Mouse (Mus musculus) hindbrain, embryonic 16.5 days (tissue): ENCODE results near the gene Pitpna. TPM values are rescaled to one million over a fixed set of nuclear protein-coding genes. Genes with fewer than 3 reads are reported as not detected.

Experiments used
- ATAC-seq: fragments of 200-750 bp; cut with Nextera tagmentation; 2 replicates; pipeline ENCODE4 v1.8.0; 2017; ENCODE audit warnings: moderate TSS enrichment, moderate library complexity
- H3K27ac ChIP-seq: fragments of 300-500 bp; sonication (generic); 2 replicates; pipeline ENCODE4 v1.5.1; 2014; ENCODE audit warnings: low read depth, mild to moderate bottlenecking, control low read depth, low read length, moderate library complexity
- H3K27me3 ChIP-seq: fragments of 300-500 bp; sonication (generic); replicated peaks from 2 replicates; pipeline ENCODE4 v1.6.1; 2014; ENCODE audit warnings: low read length; ENCODE audit not compliant: control insufficient read depth, insufficient read depth
- H3K36me3 ChIP-seq: fragments of 300-500 bp; sonication (generic); 2 replicates; pipeline ENCODE4 v1.6.1; 2014; ENCODE audit warnings: mild to moderate bottlenecking, low read length, moderate library complexity, mixed read lengths; ENCODE audit not compliant: control insufficient read depth, insufficient read depth
- H3K4me1 ChIP-seq: fragments of 300-500 bp; sonication (generic); 2 replicates; pipeline ENCODE4 v1.6.1; 2014; ENCODE audit warnings: low read depth, low read length; ENCODE audit not compliant: control insufficient read depth, insufficient read depth
- H3K4me2 ChIP-seq: fragments of 300-500 bp; sonication (generic); 2 replicates; pipeline ENCODE4 v1.6.1; 2014; ENCODE audit warnings: mild to moderate bottlenecking, low read length, control low read depth, moderate library complexity
- H3K4me3 ChIP-seq: fragments of 300-500 bp; sonication (generic); 2 replicates; pipeline ENCODE4 v1.5.1; 2014; ENCODE audit warnings: mild to moderate bottlenecking, low read length, control low read depth, moderate library complexity
- H3K9ac ChIP-seq: fragments of 300-500 bp; sonication (generic); 2 replicates; pipeline ENCODE4 v1.6.1; 2014; ENCODE audit warnings: low read depth, mild to moderate bottlenecking, control low read depth, low read length, moderate library complexity
- H3K9me3 ChIP-seq: fragments of 300-500 bp; sonication (generic); 2 replicates; pipeline ENCODE4 v1.6.1; 2014; ENCODE audit warnings: mild to moderate bottlenecking, low read length, moderate library complexity; ENCODE audit not compliant: control insufficient read depth
- WGBS: fragments of 180-500 bp; shearing (Covaris S2); extraction: QIAGEN DNeasy Blood & Tissue Kit; methylation state at CpG from one replicate; pipeline ENCODE4 v1.1.7; 2014; 5-methylcytosine and 5-hydroxymethylcytosine counted together
- polyA plus RNA-seq: library from polyadenylated mRNA; unstranded; fragments of >200 nt; fragmentation: Nextera tagmentation; extraction: Ambion mirVana; gene quantifications from 2 replicates; pipeline ENCODE4 v1.2.1, GENCODE M21; 2015

The Pitpna gene
- polyA plus RNA-seq, 1 experiment from 2014 or later: 109 TPM

GRCm38 (mm10) chr11:75560530-75561409 lies 27.1 kb upstream of the Pitpna start:
- no peak for ATAC-seq

GRCm38 (mm10) chr11:75561410-75561791 lies 26.5 kb upstream of the Pitpna start:
- no peaks in the 10 kb centered on the region for H3K27me3 ChIP-seq
- H3K4me2 ChIP-seq: no peak overlapping the region
- H3K9ac ChIP-seq: no peak overlapping the region
- WGBS: 89% methylated on average over 5 of the region's 5 CpGs
- no peaks in the 10 kb centered on the region for H3K9me3 ChIP-seq
- ATAC-seq: no peak
- no peaks in the 10 kb centered on the region for H3K4me1 ChIP-seq
- peaks cover 20% of the 10 kb centered on the region for H3K36me3 ChIP-seq
- H3K27ac ChIP-seq: no peak overlapping the region; the same call in 1 of the 2 replicates
- H3K4me3 ChIP-seq: no peak overlapping the region

More at GRCm38 (mm10) chr11:75560530-75561409, 27.1 kb upstream of the Pitpna start:
- H3K27me3 ChIP-seq: no peaks in the 10 kb centered on the region
- no peak overlapping the region for H3K4me3 ChIP-seq
- no peak overlapping the region for H3K9ac ChIP-seq
- H3K4me2 ChIP-seq: no peak overlapping the region
- H3K36me3 ChIP-seq: peaks cover 18% of the 10 kb centered on the region
- H3K4me1 ChIP-seq: no peaks in the 10 kb centered on the region
- H3K27ac ChIP-seq: no peak overlapping the region; the same call in 1 of the 2 replicates
- WGBS: 79% methylated on average over 14 of the region's 14 CpGs
- no peaks in the 10 kb centered on the region for H3K9me3 ChIP-seq

- no peak for ATAC-seq
- Histone ChIP-seq H3K4me2 (no peak overlapping the region), H3K9me3 (no peaks in the 10 kb centered on the region), H3K4me1 (no peaks in the 10 kb centered on the region), H3K9ac (no peak overlapping the region), H3K27me3 (no peaks in the 10 kb centered on the region), H3K4me3 (no peak overlapping the region), H3K27ac (no peak overlapping the region), H3K36me3 (peaks cover 23% of the 10 kb centered on the region)
- WGBS: 84% methylated on average over 8 of the region's 8 CpGs
These were observed 25.1 kb upstream of the Pitpna start for GRCm38 (mm10) chr11:75562840-75563239.

- no peaks in the 10 kb centered on the region for H3K4me1 ChIP-seq
- H3K36me3 ChIP-seq: peaks cover 27% of the 10 kb centered on the region
- no peak overlapping the region for H3K4me3 ChIP-seq
- H3K9ac ChIP-seq: no peak overlapping the region
- no peak for ATAC-seq
- WGBS: 71% methylated on average over 18 of the region's 18 CpGs
- H3K9me3 ChIP-seq: no peaks in the 10 kb centered on the region
- no peaks in the 10 kb centered on the region for H3K27me3 ChIP-seq
- H3K27ac ChIP-seq: no peak overlapping the region
- H3K4me2 ChIP-seq: no peak overlapping the region
These were observed 23.9 kb upstream of the Pitpna start for GRCm38 (mm10) chr11:75563851-75564548.

GRCm38 (mm10) chr11:75565849-75566248 lies 22.0 kb upstream of the Pitpna start:
- H3K4me1 ChIP-seq: no peaks in the 10 kb centered on the region
- no peaks in the 10 kb centered on the region for H3K9me3 ChIP-seq
- no peak overlapping the region for H3K4me3 ChIP-seq
- WGBS: 88% methylated on average over 2 of the region's 2 CpGs
- H3K27me3 ChIP-seq: no peaks in the 10 kb centered on the region
- no peak overlapping the region for H3K9ac ChIP-seq
- no peak overlapping the region for H3K4me2 ChIP-seq
- no peak for ATAC-seq
- peaks cover 28% of the 10 kb centered on the region for H3K36me3 ChIP-seq
- H3K27ac ChIP-seq: no peak overlapping the region

- H3K4me2 ChIP-seq: no peak overlapping the region
- H3K9me3 ChIP-seq: no peaks in the 10 kb centered on the region
- no peak for ATAC-seq
- H3K27ac ChIP-seq: no peak overlapping the region
- no peak overlapping the region for H3K9ac ChIP-seq
- H3K4me1 ChIP-seq: no peaks in the 10 kb centered on the region
- 80% methylated on average over 13 of the region's 13 CpGs for WGBS
- H3K4me3 ChIP-seq: no peak overlapping the region
- H3K27me3 ChIP-seq: no peaks in the 10 kb centered on the region
- H3K36me3 ChIP-seq: peaks cover 24% of the 10 kb centered on the region
These were observed 21.4 kb upstream of the Pitpna start for GRCm38 (mm10) chr11:75566276-75567196.

GRCm38 (mm10) chr11:75567346-75568114 lies 20.4 kb upstream of the Pitpna start:
- 70% methylated on average over 9 of the region's 9 CpGs for WGBS
- Histone ChIP-seq H3K9ac (no peak overlapping the region), H3K27ac (no peak overlapping the region), H3K4me3 (no peak overlapping the region), H3K4me1 (peaks cover 9% of the 10 kb centered on the region), H3K4me2 (no peak overlapping the region), H3K9me3 (no peaks in the 10 kb centered on the region), H3K36me3 (peaks cover 24% of the 10 kb centered on the region), H3K27me3 (no peaks in the 10 kb centered on the region)
- ATAC-seq: no peak

- H3K4me1 ChIP-seq: peaks cover 15% of the 10 kb centered on the region
- no peak overlapping the region for H3K4me3 ChIP-seq
- H3K36me3 ChIP-seq: peaks cover 23% of the 10 kb centered on the region
- no peaks in the 10 kb centered on the region for H3K9me3 ChIP-seq
- no peak for ATAC-seq
- 90% methylated on average over 6 of the region's 6 CpGs for WGBS
- no peaks in the 10 kb centered on the region for H3K27me3 ChIP-seq
- H3K27ac ChIP-seq: no peak overlapping the region
- no peak overlapping the region for H3K4me2 ChIP-seq
- H3K9ac ChIP-seq: no peak overlapping the region
These were observed 19.8 kb upstream of the Pitpna start for GRCm38 (mm10) chr11:75568115-75568511.
